ENCODE assay signal across 30 mouse cellular contexts in the genomic region with DNA sequence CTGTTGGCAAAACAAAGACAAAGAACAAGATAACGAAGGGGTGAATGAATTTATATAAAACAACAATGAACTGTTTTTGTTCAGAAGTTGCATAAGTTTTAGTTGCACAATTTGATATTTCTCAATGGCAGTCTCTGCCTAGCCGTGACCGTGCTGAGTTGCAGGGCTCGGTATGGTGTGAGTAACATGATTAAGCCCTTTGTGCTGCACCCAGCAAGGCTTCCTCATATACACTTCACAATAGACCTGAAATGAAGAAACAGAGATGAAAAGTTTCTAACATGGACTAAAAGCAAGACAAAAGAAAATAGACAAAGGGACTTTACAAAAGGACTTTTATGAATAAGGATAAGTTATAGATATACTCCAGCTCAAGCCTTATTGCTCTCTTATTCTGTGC.
DNase-seq lines count a peak whose midpoint lies in the region; ATAC-seq lines count a peak whose summit lies in the region.
"Had no signal": no experiment of that assay in that cellular context is flagged by ENCODE, and none has a peak within 500 bp of the region (broad histone marks: within the 10 kb centered on the region; RNA-seq: fewer than 3 reads in every experiment).

No protein-coding gene starts in this region.

- peak; percentile 4 for DNase-seq in embryo, embryonic 10.5 days (ENCODE audit: low spot score)
- no peak for DNase-seq in embryo, embryonic 9.5 days (ENCODE audit: extremely low spot score)
- DNase-seq in midbrain, embryonic 11.5 days (ENCODE audit: low spot score, missing footprints): peak; percentile 79
- peak; percentile 1 to 6 for DNase-seq in adrenal gland, postnatal 36 days
- no peak for DNase-seq in cerebellum, adult 9-11 months
- DNase-seq: B cell, adult 2 months; cerebellum, adult 11-12 months; cerebellum, postnatal 10 days; gastrocnemius, adult 2 months; gastrocnemius, postnatal 36 days; heart, adult 18-20 months; heart, postnatal 36 days; kidney, adult 11 months; kidney, postnatal 14 days; layer of hippocampus, adult 9-11 months; liver, embryonic 13.5 days; lung, adult 18-20 months; lung, postnatal 10 days; thymus, adult 2 months; thymus, postnatal 36 days had no signal

- H3K9me3 ChIP-seq in midbrain, embryonic 11.5 days (ENCODE audit: control insufficient read depth, low read length): no peaks in the 10 kb centered on the region
- no peaks in the 10 kb centered on the region for H3K9me3 ChIP-seq in midbrain, embryonic 16.5 days (replicated peaks; ENCODE audit: control insufficient read depth, low read length, poor library complexity, severe bottlenecking)
- no peaks in the 10 kb centered on the region for H3K9me3 ChIP-seq in intestine, embryonic 15.5 days
- H3K9me3 ChIP-seq: forebrain, embryonic 15.5 days; limb, embryonic 10.5 days; limb, embryonic 15.5 days; liver, embryonic 13.5 days; neural tube, embryonic 15.5 days had no signal

- H3K4me2 ChIP-seq in midbrain, embryonic 11.5 days: no peak overlapping the region
- no peak overlapping the region for H3K4me2 ChIP-seq in midbrain, embryonic 16.5 days (ENCODE audit: low read length)
- no peak overlapping the region for H3K4me2 ChIP-seq in intestine, embryonic 15.5 days (replicated peaks)
- H3K4me2 ChIP-seq: forebrain, embryonic 15.5 days; heart, embryonic 11.5 days; hindbrain, embryonic 14.5 days; limb, embryonic 15.5 days; liver, embryonic 13.5 days; neural tube, embryonic 15.5 days had no signal

- peak; percentile 81 for ATAC-seq in midbrain, embryonic 11.5 days (ENCODE audit: low FRiP score)
- ATAC-seq in midbrain, embryonic 16.5 days: no peak
- no peak for ATAC-seq in intestine, embryonic 15.5 days
- ATAC-seq: activated CD4-positive, CD25-positive, alpha-beta regulatory T cell, adult 4 months; forebrain, embryonic 15.5 days had no signal

- H3K27me3 ChIP-seq in midbrain, embryonic 11.5 days (ENCODE audit: control insufficient read depth, insufficient read depth, low read length): no peaks in the 10 kb centered on the region
- no peaks in the 10 kb centered on the region for H3K27me3 ChIP-seq in midbrain, embryonic 16.5 days (ENCODE audit: control insufficient read depth, insufficient read depth, low read depth, low read length)
- no peaks in the 10 kb centered on the region for H3K27me3 ChIP-seq in intestine, embryonic 15.5 days (replicated peaks)
- H3K27me3 ChIP-seq: CH12.LX; forebrain, embryonic 15.5 days; limb, embryonic 15.5 days; liver, embryonic 13.5 days; neural tube, embryonic 15.5 days had no signal

- 43% methylated on average over 4 of the region's 4 CpGs for WGBS in midbrain, embryonic 11.5 days
- 30% methylated on average over 4 of the region's 4 CpGs for WGBS in midbrain, embryonic 16.5 days
- WGBS in intestine, embryonic 15.5 days: 89% methylated on average over 4 of the region's 4 CpGs

- no peaks in the 10 kb centered on the region for H3K36me3 ChIP-seq in midbrain, embryonic 11.5 days (ENCODE audit: control insufficient read depth, insufficient read depth, low read length)
- H3K36me3 ChIP-seq in midbrain, embryonic 16.5 days (ENCODE audit: control insufficient read depth, insufficient read depth, low read length): no peaks in the 10 kb centered on the region
- no peaks in the 10 kb centered on the region for H3K36me3 ChIP-seq in intestine, embryonic 15.5 days
- H3K36me3 ChIP-seq: forebrain, embryonic 15.5 days; limb, embryonic 10.5 days; limb, embryonic 15.5 days; liver, embryonic 13.5 days; neural tube, embryonic 15.5 days had no signal

- H3K4me1 ChIP-seq in midbrain, embryonic 11.5 days (ENCODE audit: control insufficient read depth, insufficient read depth, low read length): no peaks in the 10 kb centered on the region
- no peaks in the 10 kb centered on the region for H3K4me1 ChIP-seq in midbrain, embryonic 16.5 days (ENCODE audit: control insufficient read depth, insufficient read depth, low read length)
- H3K4me1 ChIP-seq in intestine, embryonic 15.5 days (replicated peaks): no peaks in the 10 kb centered on the region
- H3K4me1 ChIP-seq: forebrain, embryonic 15.5 days; limb, embryonic 10.5 days; limb, embryonic 15.5 days; liver, embryonic 13.5 days; neural tube, embryonic 15.5 days had no signal

- H3K9ac ChIP-seq in midbrain, embryonic 11.5 days (ENCODE audit: low read length): no peak overlapping the region
- H3K9ac ChIP-seq in midbrain, embryonic 16.5 days (ENCODE audit: low read depth, low read length): no peak overlapping the region
- H3K9ac ChIP-seq in intestine, embryonic 15.5 days: no peak overlapping the region
- H3K9ac ChIP-seq: forebrain, embryonic 15.5 days; hindbrain, embryonic 14.5 days; limb, embryonic 15.5 days; liver, embryonic 13.5 days; neural tube, embryonic 15.5 days had no signal

- H3K4me3 ChIP-seq in midbrain, embryonic 11.5 days (ENCODE audit: low read depth, low read length): no peak overlapping the region
- H3K4me3 ChIP-seq in midbrain, embryonic 16.5 days (ENCODE audit: low read depth, low read length): no peak overlapping the region
- H3K4me3 ChIP-seq in intestine, embryonic 15.5 days (replicated peaks): no peak overlapping the region
- H3K4me3 ChIP-seq: forebrain, embryonic 15.5 days; gastrocnemius, adult 2 months; limb, embryonic 10.5 days; limb, embryonic 15.5 days; liver, embryonic 13.5 days; neural tube, embryonic 15.5 days had no signal

- H3K27ac ChIP-seq in midbrain, embryonic 11.5 days (ENCODE audit: low read depth, low read length): no peak overlapping the region
- no peak overlapping the region for H3K27ac ChIP-seq in midbrain, embryonic 16.5 days (ENCODE audit: low read length)
- H3K27ac ChIP-seq in intestine, embryonic 15.5 days: no peak overlapping the region
- H3K27ac ChIP-seq: forebrain, embryonic 15.5 days; gastrocnemius, adult 2 months; hindbrain, embryonic 14.5 days; limb, embryonic 10.5 days; limb, embryonic 15.5 days; liver, embryonic 13.5 days; neural tube, embryonic 15.5 days had no signal

Comparison
In these comparisons a context has a peak if more than half of its experiments do, and no peak if none do; other contexts are left out.
1. DNase-seq: peak in embryo, embryonic 10.5 days (single experiment), midbrain, embryonic 11.5 days (single experiment) and adrenal gland, postnatal 36 days (2 of 2); none in embryo, embryonic 9.5 days (single experiment) and cerebellum, adult 9-11 months (single experiment).